Mouse (Mus musculus) ovary, postnatal 10 days (tissue): ENCODE measurements around the gene Pmf1.
"Not testable (repeated sequence)": the region's sequence is repeated elsewhere in the genome, so short reads cannot be mapped to it uniquely, and the experiment has no call there.

Experiments
- DNase-seq: peaks from one replicate; pipeline ENCODE4 v3.0.0; 2022; ENCODE audit warnings: low spot score

Pmf1 gene

GRCm38 (mm10) chr3:88395288-88395687 lies 14.8 kb downstream of the Pmf1 start:
- no peak for DNase-seq

GRCm38 (mm10) chr3:88393776-88394375 lies 16.3 kb downstream of the Pmf1 start:
- DNase-seq = no peak

- DNase-seq = no peak
Observed at GRCm38 (mm10) chr3:88384364-88384763, 25.8 kb downstream of the Pmf1 start, which contains the start of gene Bglap. TSS of gene Bglap (minus strand) at chr3:88384464.

- DNase-seq = not testable (repeated sequence)
Observed at GRCm38 (mm10) chr3:88382383-88382782, 27.7 kb downstream of the Pmf1 start.

GRCm38 (mm10) chr3:88381389-88382315 lies 28.5 kb downstream of the Pmf1 start:
- DNase-seq = not testable (repeated sequence)

GRCm38 (mm10) chr3:88378599-88378998 lies 31.5 kb downstream of the Pmf1 start, which contains the start of gene Bglap2:
TSS of gene Bglap2 (minus strand) at chr3:88378699.
- not testable (repeated sequence) for DNase-seq

- not testable (repeated sequence) for DNase-seq
Observed at GRCm38 (mm10) chr3:88376644-88377043, 33.5 kb downstream of the Pmf1 start.

- DNase-seq = not testable (repeated sequence)
Observed at GRCm38 (mm10) chr3:88375750-88376626, 34.1 kb downstream of the Pmf1 start.

- DNase-seq = not testable (repeated sequence)
Observed at GRCm38 (mm10) chr3:88372643-88373042, 37.5 kb downstream of the Pmf1 start, which contains the start of gene Bglap3. TSS of gene Bglap3 (minus strand) at chr3:88372743.

- DNase-seq = not testable (repeated sequence)
Observed at GRCm38 (mm10) chr3:88368511-88368910, 41.6 kb downstream of the Pmf1 start.

GRCm38 (mm10) chr3:88367517-88367916 lies 42.6 kb downstream of the Pmf1 start:
- DNase-seq = not testable (repeated sequence)

GRCm38 (mm10) chr3:88366830-88367428 lies 43.2 kb downstream of the Pmf1 start:
- not testable (repeated sequence) for DNase-seq

- DNase-seq = no peak
Observed at GRCm38 (mm10) chr3:88365705-88366361, 44.3 kb downstream of the Pmf1 start.

- peak; percentile 48 for DNase-seq
Observed at GRCm38 (mm10) chr3:88364337-88364736, 45.8 kb downstream of the Pmf1 start, which contains the start of gene Paqr6. TSS of gene Paqr6 (plus strand) at chr3:88364584.

- no peak for DNase-seq
Observed at GRCm38 (mm10) chr3:88363700-88364099, 46.4 kb downstream of the Pmf1 start.

GRCm38 (mm10) chr3:88361612-88362313 lies 48.4 kb downstream of the Pmf1 start:
- DNase-seq = no peak

- DNase-seq = no peak
Observed at GRCm38 (mm10) chr3:88361096-88361495, 49.0 kb downstream of the Pmf1 start.

GRCm38 (mm10) chr3:88359989-88360388 lies 50.1 kb downstream of the Pmf1 start:
- DNase-seq = no peak

- no peak for DNase-seq
Observed at GRCm38 (mm10) chr3:88359584-88359983, 50.5 kb downstream of the Pmf1 start.
